Mouse (Mus musculus): ENCODE measurements around the gene Gas8. TPM values are rescaled to one million over a fixed set of nuclear protein-coding genes. Genes with fewer than 3 reads are reported as not detected.
"Not testable (repeated sequence)": the region's sequence is repeated elsewhere in the genome, so short reads cannot be mapped to it uniquely, and the experiment has no call there.

Gas8 gene
- 41.1 TPM in 2 replicates for polyA plus RNA-seq (2016; fragmentation: Nextera tagmentation; extraction: Ambion mirVana)

- H3K9me3 ChIP-seq (replicated peaks) = no peaks in the 10 kb centered on the region
- peaks cover 40% of the 10 kb centered on the region for H3K27me3 ChIP-seq (ENCODE audit: low read depth, poor library complexity, severe bottlenecking)
- H3K36me3 ChIP-seq = peaks cover 36% of the 10 kb centered on the region
- peaks cover 44% of the 10 kb centered on the region for H3K4me1 ChIP-seq
- under 1% methylated on average over 20 of the region's 20 CpGs for WGBS
- DNase-seq (ENCODE audit: low spot score) = peak; percentile 92
- peak within 1 kb of the TSS; percentile 79 for H3K27ac ChIP-seq
- peak within 1 kb of the TSS; percentile 72 for H3K4me3 ChIP-seq
Observed at GRCm38 (mm10) chr8:123518667-123519066, at the start of gene Gas8. TSS of gene Gas8 (plus strand) at chr8:123518834.

GRCm38 (mm10) chr8:123472991-123473390 is 45.6 kb upstream of the Gas8 start:
- H3K9me3 ChIP-seq (replicated peaks); DNase-seq (ENCODE audit: low spot score); H3K36me3 ChIP-seq; H3K4me1 ChIP-seq; H3K27ac ChIP-seq; H3K4me3 ChIP-seq; H3K27me3 ChIP-seq (ENCODE audit: low read depth, poor library complexity, severe bottlenecking): not testable (repeated sequence)
- WGBS = 75% methylated on average over 6 of the region's 6 CpGs

- not testable (repeated sequence) for H3K27ac ChIP-seq; H3K4me3 ChIP-seq; H3K27me3 ChIP-seq (ENCODE audit: low read depth, poor library complexity, severe bottlenecking); H3K9me3 ChIP-seq (replicated peaks); DNase-seq (ENCODE audit: low spot score); H3K36me3 ChIP-seq
- H3K4me1 ChIP-seq = peaks cover 19% of the 10 kb centered on the region
- 70% methylated on average over 5 of the region's 5 CpGs for WGBS
Observed at GRCm38 (mm10) chr8:123474549-123474948, 44.1 kb upstream of the Gas8 start.

DNA sequence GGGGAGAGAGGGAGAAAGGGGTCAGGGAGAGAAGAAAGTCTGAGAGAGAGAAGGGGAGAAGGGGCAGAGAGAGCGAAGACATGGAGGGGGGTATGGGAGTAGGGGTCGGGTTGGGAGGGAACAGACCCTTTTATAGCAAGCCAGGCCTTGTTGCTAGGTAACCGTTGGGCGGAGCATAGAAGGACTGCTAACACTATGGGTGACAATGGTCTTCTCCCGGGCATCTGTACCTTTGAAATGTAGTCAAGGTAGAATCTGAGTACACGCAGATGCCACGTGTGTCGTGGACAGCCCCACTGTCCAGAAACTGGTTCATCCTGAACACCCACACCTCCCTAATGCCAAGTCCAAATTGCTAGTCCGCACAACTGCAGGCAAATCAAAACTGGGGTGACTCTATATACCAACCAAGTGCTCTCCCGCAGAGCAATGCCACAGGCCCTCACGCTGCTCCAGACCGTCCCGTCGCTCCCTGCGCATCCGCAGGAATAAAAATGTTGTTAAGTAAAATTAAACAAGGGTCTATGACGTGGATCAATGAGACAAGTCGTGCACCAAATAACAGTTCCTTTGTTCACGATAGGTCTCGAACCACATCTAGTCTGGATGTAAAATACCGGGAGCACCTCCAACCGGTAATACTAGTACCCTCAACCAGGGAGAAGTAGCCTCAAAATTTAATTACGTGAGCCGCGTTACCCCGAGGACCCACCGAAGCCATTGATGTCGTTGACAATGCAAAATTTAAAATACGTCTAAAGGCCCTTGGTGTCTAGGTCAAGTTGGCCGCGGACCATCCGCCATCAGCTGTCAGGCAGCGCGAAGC is 41.5 kb upstream of the Gas8 start:
- Histone ChIP-seq H3K36me3 (peaks cover 22% of the 10 kb centered on the region), H3K4me3 (peak overlapping the region; percentile 97)
- WGBS = 10% methylated on average over 34 of the region's 34 CpGs

GRCm38 (mm10) chr8:123477737-123478258 is 40.8 kb upstream of the Gas8 start, which contains the start of gene Afg3l1:
TSS of gene Afg3l1 (plus strand) at chr8:123477903.
- peaks cover 29% of the 10 kb centered on the region for H3K36me3 ChIP-seq

More for the DNA sequence above, 41.5 kb upstream of the Gas8 start:
- H3K9me3 ChIP-seq (replicated peaks) = no peaks in the 10 kb centered on the region
- H3K27me3 ChIP-seq (ENCODE audit: low read depth, poor library complexity, severe bottlenecking) = no peaks in the 10 kb centered on the region
- DNase-seq (ENCODE audit: low spot score) = peak; percentile 36
- peak overlapping the region; percentile 98 for H3K27ac ChIP-seq
- peaks cover 19% of the 10 kb centered on the region for H3K4me1 ChIP-seq

DNA sequence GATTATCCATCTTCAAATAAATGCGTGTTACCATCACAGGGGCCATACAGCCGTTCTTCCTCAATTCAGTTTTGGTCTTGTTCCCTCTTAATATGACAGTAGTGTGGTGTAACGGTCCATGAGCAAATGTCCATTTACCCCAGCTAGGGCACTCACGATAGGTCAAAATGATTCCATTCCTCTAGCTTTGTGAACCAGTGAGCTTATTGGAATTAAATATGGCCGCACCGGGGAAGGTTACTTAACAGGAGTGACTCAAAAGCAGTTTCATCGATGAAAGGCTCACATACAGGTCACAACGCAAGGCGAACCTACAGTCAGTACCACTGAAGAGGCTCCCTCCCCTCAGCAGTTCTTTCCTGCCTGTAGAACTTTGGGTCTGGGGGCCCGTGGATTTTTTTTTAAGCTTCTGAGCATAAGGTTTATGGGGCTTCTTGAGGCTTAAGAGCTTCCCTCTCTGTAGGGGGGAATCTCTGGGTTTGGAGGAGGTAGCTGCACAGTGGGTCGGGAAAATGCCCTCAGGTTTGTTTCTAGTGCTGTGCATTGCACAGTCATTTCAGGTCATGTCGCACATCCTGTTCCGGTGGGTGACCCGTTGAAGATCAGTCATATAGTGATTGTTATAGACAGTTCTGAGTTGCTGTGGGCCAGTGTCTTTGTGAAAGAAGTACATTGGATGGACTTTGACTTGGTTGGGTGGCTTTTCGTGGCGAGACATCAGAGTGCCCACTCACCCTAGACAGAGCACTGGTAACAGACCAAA is 40.0 kb upstream of the Gas8 start:
- DNase-seq (ENCODE audit: low spot score) = no peak
- no peaks in the 10 kb centered on the region for H3K27me3 ChIP-seq (ENCODE audit: low read depth, poor library complexity, severe bottlenecking)
- no peaks in the 10 kb centered on the region for H3K9me3 ChIP-seq (replicated peaks)
- H3K4me3 ChIP-seq = peak overlapping the region; percentile 97
- H3K27ac ChIP-seq = peak overlapping the region; percentile 98
- H3K4me1 ChIP-seq = peaks cover 19% of the 10 kb centered on the region
- WGBS = 43% methylated on average over 16 of the region's 16 CpGs
- H3K36me3 ChIP-seq = peaks cover 36% of the 10 kb centered on the region

More at GRCm38 (mm10) chr8:123477737-123478258, 40.8 kb upstream of the Gas8 start, which contains the start of gene Afg3l1:
- Histone ChIP-seq H3K27me3 (ENCODE audit: low read depth, poor library complexity, severe bottlenecking) (no peaks in the 10 kb centered on the region), H3K27ac (peak within 1 kb of the TSS; percentile 98), H3K4me3 (peak within 1 kb of the TSS; percentile 97), H3K9me3 (replicated peaks) (no peaks in the 10 kb centered on the region), H3K4me1 (peaks cover 19% of the 10 kb centered on the region)
- under 1% methylated on average over 58 of the region's 58 CpGs for WGBS
- DNase-seq (ENCODE audit: low spot score) = peak; percentile 96

GRCm38 (mm10) chr8:123482627-123483026 is 36.0 kb upstream of the Gas8 start:
- Histone ChIP-seq H3K27ac (no peak overlapping the region), H3K36me3 (peaks cover 75% of the 10 kb centered on the region), H3K27me3 (ENCODE audit: low read depth, poor library complexity, severe bottlenecking) (no peaks in the 10 kb centered on the region), H3K9me3 (replicated peaks) (no peaks in the 10 kb centered on the region), H3K4me1 (peaks cover 11% of the 10 kb centered on the region), H3K4me3 (no peak overlapping the region)
- no peak for DNase-seq (ENCODE audit: low spot score)
- WGBS = 86% methylated on average over 7 of the region's 7 CpGs

DNA sequence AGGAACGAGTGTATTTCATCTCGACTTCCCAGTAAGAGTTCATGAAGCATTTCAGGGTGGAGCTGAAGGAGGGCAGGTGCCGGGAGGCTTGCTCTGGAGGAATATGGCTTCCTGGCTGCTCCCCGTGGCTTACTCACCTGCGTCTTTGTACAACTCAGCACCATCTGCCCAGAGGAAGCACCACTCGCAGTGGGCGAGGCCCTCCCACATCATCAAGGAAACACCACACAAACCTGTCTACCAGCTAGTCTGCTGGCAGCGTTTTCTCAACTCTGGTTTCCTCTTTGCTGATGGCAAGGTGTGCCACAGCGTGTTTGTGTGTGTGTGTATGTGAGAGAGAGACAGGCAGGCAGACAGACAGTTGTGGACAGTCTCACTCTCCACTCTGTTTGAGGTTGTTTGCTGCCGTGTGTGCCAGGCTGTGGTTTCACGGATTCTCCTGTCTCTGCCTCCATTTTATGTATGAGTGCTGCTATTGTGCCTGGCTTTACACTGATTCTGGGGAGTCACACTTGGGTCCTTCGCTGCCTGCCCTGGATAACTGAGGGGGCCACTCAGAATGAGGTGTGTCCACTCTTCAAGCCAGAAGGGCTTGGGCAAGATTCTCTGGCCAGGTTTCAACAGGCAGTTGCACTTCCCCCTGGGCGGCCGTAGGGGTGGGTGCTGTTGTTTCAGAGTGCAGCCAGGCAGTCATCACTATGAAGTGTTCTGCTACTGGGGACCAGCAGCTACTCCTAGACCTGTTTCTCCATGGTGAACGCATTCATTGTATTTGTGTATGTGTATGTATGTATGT is 27.2 kb upstream of the Gas8 start:
- no peak overlapping the region for H3K27ac ChIP-seq
- H3K4me3 ChIP-seq = no peak overlapping the region
- H3K27me3 ChIP-seq (ENCODE audit: low read depth, poor library complexity, severe bottlenecking) = no peaks in the 10 kb centered on the region
- H3K9me3 ChIP-seq (replicated peaks) = no peaks in the 10 kb centered on the region
- no peak for DNase-seq (ENCODE audit: low spot score)
- WGBS = 92% methylated on average over 15 of the region's 15 CpGs
- H3K36me3 ChIP-seq = peaks cover 99% of the 10 kb centered on the region
- no peaks in the 10 kb centered on the region for H3K4me1 ChIP-seq

GRCm38 (mm10) chr8:123492898-123493297 is 25.7 kb upstream of the Gas8 start:
- no peaks in the 10 kb centered on the region for H3K9me3 ChIP-seq (replicated peaks)
- WGBS = 98% methylated on average over 9 of the region's 9 CpGs

DNA sequence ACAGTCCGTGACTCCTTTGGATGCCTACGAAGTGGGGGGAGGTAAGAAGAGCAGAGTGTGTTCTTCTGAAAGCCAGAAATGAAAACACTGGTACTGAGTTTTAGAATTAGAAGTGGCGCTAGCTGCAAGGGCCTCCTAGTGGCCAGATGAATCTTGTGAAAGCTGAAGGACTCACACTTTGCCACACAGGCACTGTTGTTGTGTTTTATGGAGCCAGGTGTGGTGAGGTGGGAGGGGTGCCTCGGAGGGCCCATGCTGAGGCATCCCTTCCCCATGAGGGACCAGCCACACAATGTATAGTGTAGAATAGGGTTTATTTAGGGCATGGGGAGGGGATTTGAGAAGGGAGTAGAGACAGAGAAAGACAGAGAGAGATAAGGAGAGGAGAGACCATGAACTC is 20.9 kb upstream of the Gas8 start:
- no peak for DNase-seq (ENCODE audit: low spot score)
- WGBS = 88% methylated on average over 4 of the region's 4 CpGs
- no peak overlapping the region for H3K4me3 ChIP-seq
- H3K27me3 ChIP-seq (ENCODE audit: low read depth, poor library complexity, severe bottlenecking) = no peaks in the 10 kb centered on the region
- H3K4me1 ChIP-seq = no peaks in the 10 kb centered on the region
- H3K27ac ChIP-seq = no peak overlapping the region
- H3K36me3 ChIP-seq = peaks cover 100% of the 10 kb centered on the region
- H3K9me3 ChIP-seq (replicated peaks) = no peaks in the 10 kb centered on the region

More at GRCm38 (mm10) chr8:123492898-123493297, 25.7 kb upstream of the Gas8 start:
- no peaks in the 10 kb centered on the region for H3K27me3 ChIP-seq (ENCODE audit: low read depth, poor library complexity, severe bottlenecking)
- no peak overlapping the region for H3K4me3 ChIP-seq
- no peak overlapping the region for H3K27ac ChIP-seq
- no peaks in the 10 kb centered on the region for H3K4me1 ChIP-seq
- DNase-seq (ENCODE audit: low spot score) = no peak
- peaks cover 99% of the 10 kb centered on the region for H3K36me3 ChIP-seq

- H3K27ac ChIP-seq = no peak overlapping the region
Observed at GRCm38 (mm10) chr8:123498963-123499362, 19.7 kb upstream of the Gas8 start.

DNA sequence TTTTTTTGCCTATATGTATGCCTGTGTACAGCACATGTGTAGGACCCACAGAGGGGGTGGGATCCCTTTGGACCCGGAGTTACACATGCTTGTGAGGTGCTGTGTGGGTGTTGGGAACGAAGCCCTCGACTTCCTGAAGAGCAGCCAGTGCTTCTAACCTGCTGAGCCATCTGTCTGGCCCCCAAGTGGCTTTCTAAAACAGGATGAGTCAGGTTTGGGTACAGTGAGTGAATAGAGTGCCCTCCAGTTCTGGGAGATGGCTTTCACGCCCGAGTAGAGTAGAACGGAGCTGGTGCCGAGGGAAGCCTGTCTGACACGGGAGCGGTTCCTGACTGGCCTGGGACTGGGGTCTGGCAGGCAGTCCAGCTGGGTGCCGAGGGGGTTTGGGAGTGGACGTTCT is 19.1 kb upstream of the Gas8 start:
- H3K36me3 ChIP-seq = peaks cover 100% of the 10 kb centered on the region
- no peak overlapping the region for H3K4me3 ChIP-seq
- H3K4me1 ChIP-seq = no peaks in the 10 kb centered on the region
- no peak overlapping the region for H3K27ac ChIP-seq
- H3K9me3 ChIP-seq (replicated peaks) = no peaks in the 10 kb centered on the region
- no peaks in the 10 kb centered on the region for H3K27me3 ChIP-seq (ENCODE audit: low read depth, poor library complexity, severe bottlenecking)
- WGBS = 95% methylated on average over 11 of the region's 11 CpGs
- no peak for DNase-seq (ENCODE audit: low spot score)

More at GRCm38 (mm10) chr8:123498963-123499362, 19.7 kb upstream of the Gas8 start:
- Histone ChIP-seq H3K4me3 (no peak overlapping the region), H3K9me3 (replicated peaks) (no peaks in the 10 kb centered on the region), H3K4me1 (no peaks in the 10 kb centered on the region), H3K36me3 (peaks cover 100% of the 10 kb centered on the region), H3K27me3 (ENCODE audit: low read depth, poor library complexity, severe bottlenecking) (no peaks in the 10 kb centered on the region)
- DNase-seq (ENCODE audit: low spot score) = no peak
- WGBS = 92% methylated on average over 11 of the region's 11 CpGs

All from limb, embryonic 10.5 days (tissue).